Mouse (Mus musculus): ENCODE measurements around the gene Ctnnd2.

Gene Ctnnd2

DNA sequence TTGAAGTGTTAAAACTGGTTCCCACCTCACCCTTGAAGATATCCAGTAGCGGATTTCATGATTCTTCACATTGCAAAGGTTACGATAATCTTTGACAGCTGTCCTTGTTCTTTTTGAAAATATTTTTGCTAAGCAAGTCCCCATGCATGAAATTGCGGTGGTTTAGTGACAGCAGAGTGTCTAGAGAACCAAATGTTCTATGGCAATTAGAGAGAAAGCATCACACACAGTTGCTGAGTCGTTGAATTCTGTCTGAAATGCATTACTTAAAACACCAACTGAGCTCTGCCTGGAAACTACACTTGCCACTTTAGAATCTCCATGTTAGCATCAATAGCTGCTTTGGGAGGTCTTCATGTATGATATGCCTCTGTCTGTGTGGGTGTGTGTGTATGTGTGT, 375.9 kb downstream of the Ctnnd2 start:
- DNase-seq = no peak

DNA sequence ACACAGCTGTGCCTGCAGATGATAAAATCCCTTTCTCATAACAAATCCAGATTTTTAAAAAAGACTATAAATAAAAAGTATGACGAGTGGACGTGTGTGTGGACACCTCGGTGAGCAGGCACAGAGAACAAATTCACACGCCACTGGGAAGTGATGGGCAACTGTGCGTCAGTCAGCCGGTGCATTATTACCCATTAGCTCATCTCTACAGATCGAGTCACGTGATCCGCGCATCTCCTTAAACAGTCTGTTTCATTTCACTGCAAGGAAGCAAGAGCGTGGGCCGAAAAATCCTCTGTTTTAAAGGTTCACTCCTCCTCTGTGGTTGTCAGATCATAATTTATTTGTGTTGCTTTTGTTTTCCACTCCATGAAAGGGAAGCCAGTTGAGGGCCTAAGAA, 378.6 kb downstream of the Ctnnd2 start:
- DNase-seq = no peak

DNA sequence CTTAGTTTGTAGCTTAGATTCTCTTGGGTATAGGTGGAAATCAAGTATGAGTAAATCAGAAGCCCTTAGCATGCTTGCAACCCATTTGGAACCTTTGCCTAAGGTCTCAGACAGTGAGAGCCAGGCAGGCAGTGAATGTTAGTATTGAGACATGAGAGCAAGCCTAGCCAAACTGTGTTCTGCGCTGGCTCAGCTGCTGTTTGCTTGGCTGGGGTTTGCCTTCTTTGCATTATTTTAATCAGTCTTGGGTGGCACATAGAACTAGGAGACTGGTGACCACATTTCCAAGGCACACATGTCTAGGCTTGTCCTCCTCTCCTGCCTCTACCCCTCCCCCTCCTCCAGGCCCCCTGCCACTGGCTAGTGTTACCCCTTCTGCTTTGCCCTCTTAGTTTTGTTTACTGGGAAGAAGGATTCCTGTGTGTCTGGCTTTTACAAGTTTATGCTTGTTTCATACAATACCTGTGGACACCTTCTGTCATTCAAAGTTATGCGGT, 381.6 kb downstream of the Ctnnd2 start:
- no peak for DNase-seq

DNA sequence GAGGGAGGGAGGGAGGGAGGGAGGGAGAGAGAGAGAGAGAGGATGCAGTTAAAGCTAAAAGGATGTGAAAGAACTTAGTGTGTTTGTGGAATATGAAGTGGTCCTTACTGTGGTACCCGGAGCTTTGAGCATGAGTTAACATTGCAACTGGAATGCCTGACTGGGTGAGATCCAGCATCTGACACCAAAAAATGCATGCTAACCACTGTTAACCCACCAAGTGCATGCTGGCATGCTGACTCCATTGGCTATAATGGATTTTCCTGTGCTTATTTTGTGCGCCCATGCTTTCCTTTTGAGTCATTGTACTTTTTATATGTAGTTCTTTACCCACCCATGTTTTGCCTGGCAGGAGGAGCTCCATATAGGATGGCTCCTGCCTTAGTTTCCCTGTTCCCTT, 383.4 kb downstream of the Ctnnd2 start:
- DNase-seq = no peak

DNA sequence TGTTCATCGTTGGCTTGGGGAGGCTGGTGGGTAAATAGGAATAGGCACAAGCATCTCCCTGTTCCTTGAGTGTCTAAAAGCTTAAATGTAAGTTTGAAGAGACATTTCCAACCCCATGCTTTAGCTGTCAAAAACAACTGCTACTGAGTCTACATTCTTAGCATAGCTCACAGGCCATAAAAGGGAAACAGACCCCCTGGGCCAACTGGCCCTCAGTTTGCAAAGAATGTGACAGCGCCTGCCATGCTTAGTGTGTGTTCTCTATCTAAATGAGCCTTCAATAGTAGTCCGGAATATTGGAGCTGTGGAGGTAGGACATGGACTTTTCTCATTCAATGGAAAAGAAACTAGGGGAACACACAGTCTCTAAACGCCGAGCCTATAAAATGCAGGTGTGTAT, 390.0 kb downstream of the Ctnnd2 start:
- no peak for DNase-seq

DNA sequence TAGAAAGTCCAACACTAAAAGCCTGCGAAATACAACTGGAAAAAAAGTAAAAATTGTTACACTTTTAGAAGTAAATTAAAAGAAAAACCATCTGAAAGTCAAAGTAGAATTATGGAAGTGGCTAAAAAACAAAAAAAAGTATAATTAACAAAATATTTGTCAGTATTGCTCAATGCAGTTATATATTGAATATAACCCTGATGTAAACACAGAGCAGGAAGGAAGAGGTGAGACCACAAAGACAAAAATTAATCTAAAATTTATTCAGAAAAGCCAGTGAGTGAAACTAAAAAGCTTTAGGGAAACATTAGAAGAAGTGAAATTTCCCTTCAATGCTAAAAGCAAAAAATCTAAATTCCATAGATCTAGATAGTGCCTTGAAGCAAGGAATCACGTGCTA, 392.2 kb downstream of the Ctnnd2 start:
- no peak for DNase-seq

DNA sequence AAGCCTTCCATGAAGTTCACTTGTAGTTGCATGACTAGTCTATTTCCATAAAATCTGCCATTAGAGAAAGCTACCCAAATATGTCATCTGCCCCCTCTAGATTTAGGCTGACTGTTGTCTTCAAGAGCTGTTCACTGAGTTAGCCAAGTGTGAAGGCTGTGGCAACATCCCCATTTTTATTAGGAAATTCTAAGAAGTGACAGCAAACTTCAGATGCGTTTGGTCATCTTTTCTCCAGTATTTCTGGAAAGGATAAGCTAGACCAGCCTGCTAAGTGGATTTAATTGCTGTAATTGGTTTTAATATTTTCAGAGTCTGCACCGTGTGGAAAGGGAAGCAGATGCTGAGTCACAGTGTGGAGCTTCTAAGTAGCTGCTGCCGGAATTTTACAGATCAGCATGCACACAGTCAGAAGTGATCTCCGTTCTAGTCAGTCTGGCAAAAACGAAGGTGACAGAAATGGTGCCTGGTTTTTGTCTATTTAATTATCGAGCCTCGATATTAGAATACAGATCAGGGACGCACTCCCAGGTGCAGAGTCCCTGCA, 397.9 kb downstream of the Ctnnd2 start:
- DNase-seq = no peak

DNA sequence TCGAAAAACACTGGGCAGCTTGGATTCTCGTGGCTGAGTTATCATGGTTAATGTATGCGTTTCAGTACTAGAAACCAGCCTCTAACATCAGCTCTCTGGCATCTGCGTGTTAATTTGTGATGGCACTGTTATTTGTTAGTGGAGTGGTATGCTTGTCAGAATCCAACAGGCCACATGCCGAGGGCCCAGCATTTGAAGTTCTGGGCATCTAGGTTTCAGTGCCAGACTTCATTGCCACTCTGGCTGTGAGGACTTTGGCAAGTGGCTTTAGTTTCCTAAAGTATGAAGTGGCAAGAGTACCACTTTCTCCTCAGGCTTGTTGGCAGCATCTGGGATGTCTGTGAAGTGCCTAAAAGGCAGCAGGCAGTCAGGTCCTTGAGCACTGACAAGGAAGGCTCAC, 415.1 kb downstream of the Ctnnd2 start:
- no peak for DNase-seq

DNA sequence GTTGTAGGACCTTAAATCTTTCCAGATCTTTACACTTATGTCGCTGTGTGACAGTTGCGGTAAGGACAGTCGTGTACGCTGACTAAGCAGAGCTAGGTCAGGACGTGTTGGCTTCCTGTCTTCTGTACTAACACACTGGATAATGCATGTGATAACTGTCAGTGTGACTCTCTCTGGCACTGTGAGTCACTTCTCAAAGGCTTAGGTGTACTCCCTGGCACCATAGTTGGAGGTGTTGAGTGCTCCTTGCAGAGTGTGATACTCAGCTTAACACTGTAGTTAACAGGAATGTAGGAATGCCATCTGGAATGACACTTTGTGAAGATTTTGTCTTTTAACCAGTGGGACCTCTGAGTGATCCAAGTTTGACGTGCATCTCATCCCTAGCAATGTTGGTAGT, 418.5 kb downstream of the Ctnnd2 start:
- DNase-seq = no peak

DNA sequence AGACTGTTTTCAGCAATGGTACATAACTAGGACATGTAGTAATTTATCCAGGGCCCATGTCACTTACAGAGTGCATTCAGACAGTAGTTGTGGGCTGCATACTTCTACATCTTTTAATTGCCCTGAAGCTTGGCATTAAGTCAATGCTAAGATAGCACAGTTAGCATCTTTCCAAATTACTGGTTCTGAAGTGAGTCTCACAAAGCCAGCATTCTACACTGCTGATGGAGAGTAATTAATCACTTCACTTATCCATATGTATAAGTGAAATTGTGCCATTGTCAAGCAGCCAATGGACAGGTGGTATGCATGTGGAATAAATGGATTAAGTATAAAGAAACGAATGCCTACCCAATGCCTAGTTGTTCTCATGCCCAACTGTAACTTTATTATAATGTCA, 423.1 kb downstream of the Ctnnd2 start:
- DNase-seq = no peak

DNA sequence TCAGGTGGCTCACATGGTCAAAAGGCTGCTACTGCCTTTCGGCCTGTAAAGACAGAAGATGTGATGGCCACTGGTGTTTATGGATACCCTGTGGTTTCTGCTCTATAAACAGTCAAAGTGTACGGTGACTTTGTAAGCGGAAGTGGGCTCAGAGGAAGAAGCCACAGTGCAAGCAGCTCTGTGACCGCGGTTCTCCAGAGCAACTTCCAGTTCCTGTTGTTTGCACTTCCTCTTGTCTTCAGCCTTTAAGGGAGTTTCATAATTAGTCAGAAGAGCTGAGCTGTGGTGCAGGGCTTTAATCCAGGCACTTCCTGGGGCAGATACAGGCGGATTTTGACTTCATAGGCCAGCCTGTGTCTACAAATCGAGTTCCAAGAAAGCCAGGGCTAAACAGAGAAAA, 438.2 kb downstream of the Ctnnd2 start:
- peak; percentile 24 for DNase-seq

DNA sequence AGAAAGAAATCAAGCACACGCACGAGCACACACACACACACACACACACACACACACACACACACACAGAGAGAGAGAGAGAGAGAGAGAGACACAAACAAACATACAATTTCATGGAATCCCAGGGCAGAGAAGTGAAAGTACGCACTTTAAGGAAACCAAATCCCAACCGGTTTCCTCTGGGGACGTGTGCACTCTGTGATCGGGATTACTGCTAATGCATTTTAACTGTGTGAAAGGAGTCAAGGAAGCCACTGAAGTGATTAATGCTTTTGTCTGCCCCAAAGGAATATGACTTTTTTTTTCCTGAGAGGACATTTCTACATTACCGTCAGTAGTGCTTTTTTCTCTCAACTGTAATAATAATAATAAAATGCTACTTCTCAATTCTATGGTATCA, 443.1 kb downstream of the Ctnnd2 start:
- DNase-seq = no peak

DNA sequence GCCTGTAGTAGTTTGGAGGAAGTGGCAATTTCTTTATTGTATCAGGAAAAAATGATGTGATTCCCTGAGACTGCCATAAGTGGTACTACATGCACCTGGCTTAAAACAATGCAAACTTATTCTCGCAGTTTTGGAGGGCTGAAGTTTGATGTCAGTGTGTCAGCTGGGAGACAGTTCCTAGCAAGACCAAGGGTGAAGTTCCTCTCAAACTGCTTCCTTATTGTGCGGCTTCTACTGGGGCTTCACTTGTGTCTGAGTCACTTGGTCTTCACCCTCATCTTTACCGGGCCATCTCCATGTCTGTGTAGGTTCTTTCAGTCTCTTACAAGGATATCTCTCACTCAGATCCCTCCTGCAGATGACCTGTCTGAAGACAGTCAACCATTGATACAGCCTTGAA, 444.5 kb downstream of the Ctnnd2 start:
- DNase-seq = no peak

DNA sequence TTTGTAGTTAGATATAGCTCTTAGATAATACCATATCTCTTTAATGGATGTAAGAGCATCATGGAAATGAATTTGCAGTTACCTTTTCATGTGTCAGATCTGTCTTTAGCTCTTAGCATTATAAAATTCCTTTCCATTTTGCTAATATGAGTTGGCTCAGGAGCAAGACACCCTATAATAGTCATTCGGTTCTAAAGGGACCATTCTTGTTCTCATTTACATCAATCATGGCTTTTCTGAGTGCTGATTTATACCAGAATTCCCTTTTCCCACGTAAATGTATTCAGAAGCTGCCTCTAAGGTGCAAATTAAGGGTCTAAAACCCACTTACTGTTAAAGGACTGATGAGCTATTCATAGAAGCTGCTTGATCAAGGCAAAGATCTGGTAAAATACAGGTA, 445.5 kb downstream of the Ctnnd2 start:
- DNase-seq = no peak

DNA sequence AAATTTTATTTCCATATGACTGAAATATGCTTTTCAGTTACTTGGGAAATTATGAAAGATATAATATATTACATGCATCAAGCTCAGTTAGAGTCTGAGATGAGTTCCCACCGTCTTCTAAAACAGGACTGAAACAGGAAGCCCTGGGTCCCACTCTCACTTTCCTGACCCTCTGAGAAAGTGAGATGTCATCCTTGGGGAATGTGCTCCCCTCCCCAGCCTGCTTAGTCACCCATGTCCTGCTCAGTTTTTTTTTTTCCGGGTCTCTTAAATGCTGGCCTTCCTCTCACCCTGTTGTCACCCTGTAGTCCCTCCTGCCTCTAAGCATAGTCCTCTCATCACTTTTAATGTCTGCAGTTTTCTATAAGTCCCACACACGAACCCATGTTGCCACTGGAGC, 456.1 kb downstream of the Ctnnd2 start:
- DNase-seq = no peak

DNA sequence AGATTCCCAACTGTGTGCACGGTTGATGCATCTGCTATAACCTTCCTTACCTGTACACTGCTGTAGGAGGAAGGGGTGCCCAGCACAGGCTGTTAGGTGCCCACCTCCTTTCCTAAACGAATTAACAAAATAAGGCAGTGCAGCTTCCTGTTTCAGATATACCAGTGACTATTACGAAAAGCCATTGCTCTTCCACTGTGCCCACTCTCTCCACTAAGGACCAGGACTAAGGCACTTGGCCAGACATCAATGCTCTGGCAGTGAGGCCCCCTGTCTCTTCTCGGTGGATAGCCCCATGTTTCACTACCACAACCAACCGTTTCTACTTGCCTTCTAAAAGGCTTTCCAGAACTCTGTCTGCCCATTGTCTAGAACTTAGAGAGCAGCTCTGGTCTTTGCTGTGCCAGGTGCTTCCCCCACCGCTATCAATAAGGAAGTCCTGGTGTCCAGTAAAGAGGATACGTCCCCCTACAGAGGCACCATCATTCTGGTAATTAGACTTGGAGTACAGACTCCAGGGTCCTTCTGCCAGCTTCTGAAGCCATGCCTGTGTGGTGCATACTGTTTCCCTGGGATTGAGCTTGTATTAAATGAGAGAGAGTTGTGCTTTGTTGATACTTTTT, 459.8 kb downstream of the Ctnnd2 start:
- DNase-seq = no peak

DNA sequence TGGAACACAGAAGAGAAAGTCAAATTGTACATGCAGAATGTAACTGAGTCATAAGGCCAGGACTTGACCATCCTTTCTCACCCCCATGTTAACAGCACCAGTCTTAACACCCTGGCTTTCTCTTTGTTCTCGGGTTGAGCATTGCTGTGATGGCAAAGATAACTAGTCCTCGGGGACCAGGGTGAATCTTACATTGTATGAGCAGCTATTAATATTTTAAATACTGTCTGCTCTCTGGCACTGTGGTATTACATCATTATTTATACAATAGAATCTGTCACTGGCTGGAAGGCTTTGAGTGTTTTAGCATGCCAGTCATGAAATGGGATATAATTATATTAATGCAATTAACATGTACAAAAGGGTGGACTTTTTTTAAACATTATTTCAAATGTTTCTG, 461.5 kb downstream of the Ctnnd2 start:
- no peak for DNase-seq

DNA sequence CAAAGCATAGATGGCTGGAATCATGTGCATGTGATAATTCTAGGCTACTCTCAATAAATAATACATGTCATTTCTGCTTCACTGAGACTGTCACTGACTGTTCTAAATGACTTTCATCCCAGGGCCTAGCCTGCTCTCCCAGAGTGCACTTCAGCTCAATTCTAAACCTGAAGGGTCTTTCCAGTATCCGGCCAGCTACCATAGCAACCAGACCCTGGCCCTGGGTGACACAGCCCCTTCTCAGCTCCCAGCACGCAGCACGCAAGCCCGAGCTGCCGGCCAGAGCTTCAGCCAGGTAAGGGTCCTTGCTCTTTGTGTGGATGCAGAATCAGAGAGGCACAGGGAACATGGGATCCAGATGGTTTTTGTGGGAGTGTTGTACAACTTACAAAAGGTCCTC, 462.1 kb downstream of the Ctnnd2 start:
- no peak for DNase-seq

DNA sequence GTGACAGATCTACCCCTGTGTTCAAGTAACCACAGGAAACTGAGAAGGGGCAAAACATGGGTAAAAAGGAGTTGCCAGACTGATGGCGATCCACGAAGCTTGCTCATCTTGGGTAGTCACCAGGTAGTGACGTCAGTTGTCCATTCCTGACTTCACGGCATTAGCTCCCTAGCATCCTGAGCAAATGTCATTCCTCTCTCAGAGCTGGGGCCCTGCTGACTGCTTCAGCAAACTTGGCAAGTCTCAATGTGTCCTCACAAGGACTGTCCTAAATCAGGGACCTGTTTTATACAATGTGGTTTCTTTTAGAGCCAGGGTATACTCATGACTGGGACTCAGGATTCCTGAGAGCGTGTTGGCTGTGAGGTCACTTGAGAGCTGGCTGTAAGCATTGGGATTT, 468.3 kb downstream of the Ctnnd2 start:
- no peak for DNase-seq

DNA sequence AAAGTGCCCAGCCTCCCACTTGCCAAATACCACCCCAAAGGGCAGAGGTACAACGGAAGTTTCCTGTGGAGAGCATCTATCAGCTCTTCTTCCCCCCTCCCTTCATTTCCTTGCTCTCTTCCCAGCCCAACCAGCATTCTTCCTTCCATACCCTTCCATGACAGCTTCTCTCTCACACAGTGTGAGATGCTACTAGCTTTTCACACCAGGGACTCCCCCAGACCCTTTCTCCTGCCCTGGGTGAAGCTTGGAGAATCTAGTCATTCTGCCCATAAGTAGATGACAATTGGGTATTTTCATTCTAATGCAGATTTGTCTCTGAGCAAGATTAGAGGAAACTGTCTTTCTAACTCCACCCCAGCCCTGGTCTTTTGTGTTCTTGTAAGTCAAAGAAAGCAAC, 473.3 kb downstream of the Ctnnd2 start:
- no peak for DNase-seq

DNA sequence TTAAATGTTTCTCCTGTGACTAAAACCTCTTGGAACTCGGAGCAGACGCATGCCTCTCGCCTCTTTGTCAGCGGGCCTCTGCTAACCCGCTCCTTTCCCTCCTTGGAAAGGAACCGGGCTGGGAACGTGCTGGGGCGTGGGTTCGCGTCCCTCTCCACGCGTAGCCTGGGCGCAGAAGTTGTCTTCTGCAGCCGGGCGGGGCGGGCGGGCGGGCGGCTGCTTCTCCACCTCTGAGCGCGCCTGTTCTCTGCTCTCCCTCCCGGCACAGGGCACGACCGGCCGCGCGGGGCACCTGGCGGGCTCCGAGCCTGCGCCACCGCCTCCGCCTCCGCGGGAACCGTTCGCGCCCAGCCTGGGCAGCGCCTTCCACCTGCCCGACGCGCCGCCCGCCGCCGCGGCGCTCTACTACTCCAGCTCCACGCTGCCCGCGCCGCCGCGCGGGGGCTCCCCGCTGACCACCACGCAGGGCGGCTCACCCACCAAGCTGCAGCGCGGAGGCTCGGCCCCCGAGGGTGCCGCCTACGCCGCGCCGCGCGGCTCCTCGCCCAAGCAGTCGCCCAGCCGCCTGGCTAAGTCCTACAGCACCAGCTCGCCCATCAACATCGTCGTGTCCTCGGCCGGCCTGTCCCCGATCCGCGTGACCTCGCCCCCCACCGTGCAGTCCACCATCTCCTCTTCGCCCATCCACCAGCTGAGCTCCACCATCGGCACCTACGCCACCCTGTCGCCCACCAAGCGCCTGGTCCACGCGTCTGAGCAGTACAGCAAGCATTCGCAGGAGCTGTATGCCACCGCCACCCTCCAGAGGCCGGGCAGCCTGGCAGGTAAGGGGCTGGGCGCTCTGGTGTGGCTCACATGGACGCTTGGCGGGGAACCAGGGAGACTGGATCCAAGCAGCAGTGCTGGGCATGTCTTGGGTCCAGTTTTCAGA, 474.4 kb downstream of the Ctnnd2 start:
- peak; percentile 54 for DNase-seq

DNA sequence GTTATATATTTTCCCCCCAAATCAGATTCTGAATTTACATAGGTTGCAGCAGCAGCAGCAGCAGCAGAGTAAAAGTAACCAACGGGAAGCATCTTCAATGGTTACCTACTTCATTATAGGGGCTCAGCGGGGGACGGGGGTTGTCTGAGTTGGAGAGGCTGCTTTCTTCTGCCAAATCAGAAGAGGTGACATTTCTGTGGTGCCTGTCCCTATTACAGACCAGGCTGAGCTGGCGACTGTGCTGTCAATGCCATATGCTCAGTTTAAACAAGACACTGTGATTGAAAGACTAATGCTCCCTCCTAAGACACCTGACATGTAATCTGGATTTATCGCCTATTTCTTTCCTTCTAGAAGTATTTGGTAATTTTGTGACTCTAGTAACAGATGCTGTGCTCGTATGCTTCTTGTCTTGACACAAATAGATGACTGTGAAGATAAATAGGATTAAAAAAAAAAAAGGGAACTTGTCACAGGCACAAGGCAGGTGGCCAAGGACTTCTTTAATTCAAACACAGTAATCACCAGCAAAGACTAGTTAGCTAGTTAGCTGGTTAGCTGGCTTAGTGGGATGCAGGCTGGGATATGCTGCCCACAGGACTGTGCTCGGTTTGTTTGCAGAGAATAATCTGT, 475.4 kb downstream of the Ctnnd2 start:
- DNase-seq = no peak

DNA sequence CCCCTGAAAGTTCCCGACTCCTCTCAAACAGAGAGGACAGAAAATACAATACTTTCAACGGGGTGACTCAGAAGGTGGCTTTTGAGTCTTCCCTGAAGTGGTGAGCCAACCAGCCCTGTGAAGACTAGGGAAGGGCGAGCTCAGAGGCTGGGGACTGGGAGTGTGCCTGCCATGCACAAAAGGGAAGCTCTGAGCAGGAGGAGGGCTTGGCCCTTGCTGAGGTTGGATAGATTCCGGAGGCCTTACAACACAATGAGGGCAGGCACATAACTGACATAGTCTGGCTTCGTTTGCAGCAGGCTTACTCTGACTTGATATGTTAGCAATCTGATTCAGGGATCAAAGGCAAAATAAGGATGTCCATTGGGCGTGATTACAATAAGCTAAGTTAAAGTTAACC, 477.6 kb downstream of the Ctnnd2 start:
- DNase-seq = no peak

DNA sequence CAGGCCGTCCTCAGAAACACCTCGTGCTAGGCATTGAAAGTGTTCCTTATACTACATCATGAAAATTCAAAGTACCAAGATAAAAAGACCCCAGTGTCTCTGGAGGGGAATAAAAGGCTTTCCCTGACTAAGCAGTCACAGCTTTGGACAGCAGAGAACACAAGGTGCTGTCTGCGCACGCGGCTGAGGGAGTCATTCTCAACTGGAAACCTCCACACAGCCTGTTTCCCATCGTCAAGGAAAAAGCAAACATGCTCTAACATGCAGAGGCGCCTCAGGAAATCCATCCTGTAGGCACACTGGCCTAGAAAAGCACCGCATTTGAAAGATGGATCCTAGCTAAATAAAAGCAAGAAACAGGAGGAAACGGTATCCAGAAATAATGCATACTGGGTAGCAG, 483.0 kb downstream of the Ctnnd2 start:
- DNase-seq = no peak
